Mouse (Mus musculus): ENCODE data around the gene Mapk10. TPM values are rescaled to one million over a fixed set of nuclear protein-coding genes. Genes with fewer than 3 reads are reported as not detected.

Gene Mapk10
- polyA plus RNA-seq, 1 experiment from 2014 or later: 2.9 TPM

DNA sequence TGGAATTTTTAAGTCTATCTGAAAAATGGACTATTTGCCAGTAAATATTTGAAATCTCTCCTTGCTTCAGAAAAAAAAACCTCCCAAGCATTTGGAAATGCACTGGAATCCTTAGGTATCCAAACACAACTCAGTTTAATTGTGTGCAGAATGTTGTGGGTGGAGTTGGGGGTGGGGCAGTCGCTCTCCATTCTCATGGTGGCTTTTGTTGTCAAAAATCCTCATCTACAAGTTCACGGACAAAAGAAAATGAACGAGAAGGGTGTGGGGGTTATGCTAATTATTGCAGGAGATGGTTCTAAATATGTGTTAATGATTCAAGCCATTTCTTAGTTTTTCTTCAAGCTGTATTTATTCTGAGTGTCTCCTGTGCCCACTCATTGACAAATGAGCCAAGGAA is 49.6 kb downstream of the Mapk10 start:
- Histone ChIP-seq H3K27ac (no peak overlapping the region), H3K9ac (no peak overlapping the region), H3K9me3 (no peaks in the 10 kb centered on the region), H3K4me1 (peaks cover 4% of the 10 kb centered on the region; the same call in 1 of the 2 replicates), H3K36me3 (no peaks in the 10 kb centered on the region), H3K4me3 (no peak overlapping the region), H3K27me3 (no peaks in the 10 kb centered on the region), H3K4me2 (no peak overlapping the region)
- no peak for ATAC-seq (ENCODE audit: borderline replicate concordance, extremely low read depth, low FRiP score, low TSS enrichment)
- WGBS: 38% methylated on average over 3 of the region's 3 CpGs

DNA sequence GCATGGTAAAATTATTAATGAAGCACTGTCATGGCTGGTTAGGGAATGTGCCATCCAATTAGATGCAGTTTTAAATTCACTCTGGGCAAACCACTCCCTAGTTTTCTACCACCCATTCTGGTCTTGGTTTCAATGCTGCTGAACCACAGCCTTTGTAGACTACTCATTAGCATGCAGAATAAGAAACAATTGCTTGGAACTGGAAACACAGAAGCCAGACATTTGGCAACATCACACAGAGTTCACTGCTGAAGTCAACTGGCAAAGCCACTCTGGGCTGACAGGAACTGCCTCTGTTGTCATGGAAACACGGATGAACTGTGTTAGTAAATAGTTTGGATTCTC is 50.0 kb downstream of the Mapk10 start:
- H3K4me3 ChIP-seq: no peak overlapping the region
- no peaks in the 10 kb centered on the region for H3K36me3 ChIP-seq
- no peaks in the 10 kb centered on the region for H3K27me3 ChIP-seq
- no peak for ATAC-seq (ENCODE audit: borderline replicate concordance, extremely low read depth, low FRiP score, low TSS enrichment)
- H3K9ac ChIP-seq: no peak overlapping the region
- no peak overlapping the region for H3K27ac ChIP-seq
- no peaks in the 10 kb centered on the region for H3K9me3 ChIP-seq
- peaks cover 4% of the 10 kb centered on the region; the same call in 1 of the 2 replicates for H3K4me1 ChIP-seq
- H3K4me2 ChIP-seq: no peak overlapping the region
- WGBS: 19% methylated on average over 1 of the region's 1 CpGs

DNA sequence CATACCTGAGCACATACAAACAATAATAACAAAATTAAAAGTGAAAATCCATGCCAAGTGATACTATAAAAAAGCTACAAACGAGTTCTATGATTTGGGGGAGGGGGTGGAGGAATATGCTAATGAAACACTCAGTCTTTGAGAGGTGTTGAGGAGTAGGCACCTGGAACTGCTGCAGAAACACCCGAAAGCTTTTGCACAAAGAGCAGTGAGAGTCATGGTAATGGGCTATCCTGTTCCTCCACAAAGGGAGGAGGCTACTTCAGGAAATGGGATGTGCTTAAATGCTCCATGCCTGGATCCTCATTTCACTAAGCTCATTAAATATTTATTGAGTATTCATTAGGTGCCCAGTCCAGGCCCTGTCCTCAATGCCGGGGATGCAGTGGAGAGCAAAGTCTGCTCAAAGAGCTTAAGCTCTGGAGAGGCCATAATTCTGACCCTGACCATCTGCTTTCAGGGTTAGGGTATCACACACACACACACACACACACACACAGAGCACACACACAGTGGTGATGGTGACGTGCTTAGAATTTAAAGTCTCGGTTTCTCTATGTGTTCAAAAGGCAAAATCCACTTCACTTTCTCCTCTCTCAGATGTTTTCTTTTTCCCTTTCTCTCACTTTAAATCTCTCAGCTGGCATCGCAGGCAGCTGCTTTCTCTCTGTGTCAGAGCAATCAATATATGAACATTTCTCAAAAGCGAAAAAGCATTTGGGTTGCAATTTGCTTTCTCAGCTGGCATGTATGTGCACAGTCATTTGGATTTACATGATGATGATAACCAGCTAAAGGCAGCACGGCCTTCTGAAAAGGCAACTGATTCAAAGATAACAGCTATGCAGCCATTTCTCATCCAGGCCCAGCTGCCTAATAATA is 50.6 kb downstream of the Mapk10 start:
- Histone ChIP-seq H3K9me3 (no peaks in the 10 kb centered on the region), H3K27ac (no peak overlapping the region), H3K36me3 (no peaks in the 10 kb centered on the region), H3K4me3 (no peak overlapping the region), H3K27me3 (no peaks in the 10 kb centered on the region), H3K4me2 (no peak overlapping the region), H3K4me1 (peaks cover 4% of the 10 kb centered on the region; the same call in 1 of the 2 replicates), H3K9ac (no peak overlapping the region)
- ATAC-seq (ENCODE audit: borderline replicate concordance, extremely low read depth, low FRiP score, low TSS enrichment): no peak
- 53% methylated on average over 8 of the region's 8 CpGs for WGBS

DNA sequence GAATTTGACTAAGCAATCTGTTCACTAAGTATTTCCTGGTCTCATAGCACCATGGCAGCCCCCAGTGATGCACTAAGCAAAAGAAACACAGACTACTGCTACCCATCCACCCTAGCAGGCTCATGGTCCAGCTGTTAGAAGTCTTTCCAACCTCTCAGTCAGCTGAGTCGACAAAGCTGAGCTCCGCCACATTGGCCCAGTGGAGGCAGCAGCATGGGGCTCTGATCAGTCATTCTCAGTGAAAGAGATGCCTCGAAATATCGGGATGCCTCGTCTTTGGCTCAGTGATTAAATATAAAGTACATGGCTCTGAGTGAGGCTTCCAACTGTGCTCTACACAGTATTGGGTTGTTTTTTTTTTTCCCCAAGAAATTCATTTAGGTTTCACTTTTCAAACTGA is 70.2 kb downstream of the Mapk10 start:
- Histone ChIP-seq H3K27ac (no peak overlapping the region; the same call in 1 of the 2 replicates), H3K4me2 (0 out of 2 replicates have a peak overlapping the region, but pooled peaks have one; percentile 3), H3K27me3 (no peaks in the 10 kb centered on the region), H3K36me3 (no peaks in the 10 kb centered on the region), H3K9ac (no peak overlapping the region), H3K4me3 (no peak overlapping the region), H3K9me3 (no peaks in the 10 kb centered on the region), H3K4me1 (no peaks in the 10 kb centered on the region)
- no peak for ATAC-seq (ENCODE audit: borderline replicate concordance, extremely low read depth, low FRiP score, low TSS enrichment)
- 52% methylated on average over 5 of the region's 5 CpGs for WGBS

DNA sequence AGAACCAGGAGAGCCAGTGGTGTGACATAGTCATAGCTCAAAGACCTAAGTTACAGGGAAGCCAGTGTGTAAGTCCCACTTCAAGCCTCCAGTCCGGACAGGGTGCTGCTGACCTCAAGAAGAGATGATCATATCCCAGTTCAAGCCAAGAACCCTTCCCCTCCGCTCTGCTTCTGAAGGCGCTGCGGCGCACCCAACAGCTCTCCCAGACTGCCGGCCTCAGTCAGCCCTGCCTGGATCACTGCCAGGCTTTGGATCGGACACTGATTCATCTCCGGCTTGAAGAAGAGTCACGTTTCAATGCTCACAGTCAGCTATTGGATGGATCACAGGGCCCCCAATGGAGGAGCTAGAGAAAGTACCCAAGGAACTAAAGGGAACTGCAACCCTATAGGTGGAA is 76.3 kb downstream of the Mapk10 start:
- no peak overlapping the region for H3K27ac ChIP-seq
- no peaks in the 10 kb centered on the region for H3K4me1 ChIP-seq
- H3K27me3 ChIP-seq: no peaks in the 10 kb centered on the region
- H3K9ac ChIP-seq: no peak overlapping the region
- 47% methylated on average over 9 of the region's 9 CpGs for WGBS
- no peak overlapping the region for H3K4me2 ChIP-seq
- peak; percentile 46; the same call in 1 of the 2 replicates for ATAC-seq (ENCODE audit: borderline replicate concordance, extremely low read depth, low FRiP score, low TSS enrichment)
- H3K4me3 ChIP-seq: no peak overlapping the region
- H3K36me3 ChIP-seq: no peaks in the 10 kb centered on the region
- no peaks in the 10 kb centered on the region for H3K9me3 ChIP-seq

DNA sequence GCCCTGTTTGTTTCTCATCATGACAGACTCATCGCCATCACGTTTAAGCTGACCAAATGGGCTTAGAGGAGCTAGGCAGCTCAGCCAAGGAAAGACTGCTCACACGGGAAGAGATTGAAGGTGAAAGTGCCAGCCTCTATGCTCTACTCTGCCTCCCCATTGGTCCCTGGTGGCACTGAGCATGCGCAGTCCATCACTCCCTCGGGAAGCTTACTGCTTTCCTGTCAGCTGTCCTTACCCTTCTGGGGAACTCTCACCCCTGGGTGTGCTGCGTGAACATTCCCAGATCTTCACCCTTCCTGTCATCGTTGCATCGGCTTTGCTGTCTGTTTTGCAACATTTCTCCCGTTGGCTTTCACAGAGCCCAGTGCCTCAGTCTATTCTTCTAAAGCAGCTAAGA is 77.5 kb downstream of the Mapk10 start:
- 70% methylated on average over 9 of the region's 9 CpGs for WGBS
- Histone ChIP-seq H3K27me3 (no peaks in the 10 kb centered on the region), H3K4me1 (no peaks in the 10 kb centered on the region), H3K4me3 (no peak overlapping the region), H3K9ac (no peak overlapping the region), H3K27ac (no peak overlapping the region), H3K4me2 (no peak overlapping the region), H3K36me3 (no peaks in the 10 kb centered on the region), H3K9me3 (no peaks in the 10 kb centered on the region)
- no peak for ATAC-seq (ENCODE audit: borderline replicate concordance, extremely low read depth, low FRiP score, low TSS enrichment)

DNA sequence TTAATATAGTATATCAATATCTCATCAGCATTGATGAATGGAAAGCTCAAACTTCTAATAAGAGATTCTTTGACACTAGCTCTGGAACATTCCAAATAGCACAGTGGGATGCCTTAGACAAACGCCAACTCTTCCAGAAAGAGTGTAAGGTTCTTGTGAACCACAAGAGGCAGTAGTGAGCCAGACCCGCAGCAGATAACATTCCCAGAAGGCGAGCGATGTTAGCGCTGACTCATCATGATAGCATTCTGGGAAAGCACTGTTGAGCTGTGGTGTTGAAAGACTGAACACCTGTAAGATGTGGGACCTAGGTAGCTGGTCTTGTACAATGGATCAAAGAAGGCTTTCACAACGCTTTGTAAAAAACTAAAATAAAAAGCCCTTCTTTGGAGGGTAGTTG is 78.3 kb downstream of the Mapk10 start:
- no peak overlapping the region for H3K9ac ChIP-seq
- H3K36me3 ChIP-seq: no peaks in the 10 kb centered on the region
- no peak overlapping the region for H3K4me3 ChIP-seq
- H3K9me3 ChIP-seq: no peaks in the 10 kb centered on the region
- no peaks in the 10 kb centered on the region for H3K4me1 ChIP-seq
- 68% methylated on average over 6 of the region's 6 CpGs for WGBS
- no peak overlapping the region for H3K27ac ChIP-seq
- no peak for ATAC-seq (ENCODE audit: borderline replicate concordance, extremely low read depth, low FRiP score, low TSS enrichment)
- H3K27me3 ChIP-seq: no peaks in the 10 kb centered on the region
- no peak overlapping the region for H3K4me2 ChIP-seq

DNA sequence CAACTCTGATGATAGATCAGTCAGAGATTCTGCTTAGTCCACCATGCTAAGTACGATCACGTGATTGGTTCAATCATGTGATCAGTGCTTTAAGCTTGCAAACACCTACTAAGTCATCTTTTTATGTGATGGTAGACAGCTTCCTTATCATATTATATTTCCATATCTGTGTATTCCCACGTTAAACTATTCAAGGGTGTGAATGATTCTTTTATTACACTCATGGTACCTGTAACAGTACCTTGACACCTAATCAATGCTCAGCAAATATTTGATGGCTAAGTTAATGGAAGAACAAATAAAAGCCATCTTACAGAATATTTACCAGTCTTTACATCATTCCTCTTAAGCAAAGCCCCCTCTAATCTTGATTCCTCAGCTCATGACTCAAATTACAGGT is 91.5 kb downstream of the Mapk10 start:
- H3K4me2 ChIP-seq: no peak overlapping the region
- no peak for ATAC-seq (ENCODE audit: borderline replicate concordance, extremely low read depth, low FRiP score, low TSS enrichment)
- no peaks in the 10 kb centered on the region for H3K36me3 ChIP-seq
- H3K27me3 ChIP-seq: no peaks in the 10 kb centered on the region
- WGBS: 58% methylated on average over 3 of the region's 3 CpGs
- H3K4me1 ChIP-seq: no peaks in the 10 kb centered on the region
- no peak overlapping the region for H3K4me3 ChIP-seq
- no peak overlapping the region for H3K9ac ChIP-seq
- H3K9me3 ChIP-seq: no peaks in the 10 kb centered on the region
- H3K27ac ChIP-seq: no peak overlapping the region

DNA sequence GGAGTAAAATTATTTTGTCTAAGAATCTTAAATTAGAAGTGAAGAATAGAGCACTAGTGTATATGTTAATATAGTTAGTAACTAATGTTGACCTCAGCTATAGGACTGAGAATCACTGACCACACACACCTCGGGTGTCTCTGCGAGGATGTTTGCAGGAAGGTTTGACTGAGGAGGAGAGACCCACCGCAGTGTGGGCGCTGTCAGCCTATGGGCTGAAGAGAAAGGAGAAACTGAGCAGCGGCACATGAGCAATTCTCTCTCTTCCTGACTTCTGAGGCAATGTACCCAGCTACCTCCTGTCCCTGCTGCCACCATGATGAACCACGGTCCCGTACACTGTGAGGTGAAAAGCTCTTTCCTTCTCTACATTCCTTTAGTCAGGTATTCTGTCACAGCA is 95.6 kb downstream of the Mapk10 start:
- ATAC-seq (ENCODE audit: borderline replicate concordance, extremely low read depth, low FRiP score, low TSS enrichment): no peak
- 79% methylated on average over 7 of the region's 7 CpGs for WGBS
- Histone ChIP-seq H3K27me3 (no peaks in the 10 kb centered on the region), H3K9me3 (no peaks in the 10 kb centered on the region), H3K4me1 (no peaks in the 10 kb centered on the region), H3K27ac (no peak overlapping the region), H3K9ac (no peak overlapping the region), H3K36me3 (no peaks in the 10 kb centered on the region), H3K4me2 (no peak overlapping the region), H3K4me3 (no peak overlapping the region)

DNA sequence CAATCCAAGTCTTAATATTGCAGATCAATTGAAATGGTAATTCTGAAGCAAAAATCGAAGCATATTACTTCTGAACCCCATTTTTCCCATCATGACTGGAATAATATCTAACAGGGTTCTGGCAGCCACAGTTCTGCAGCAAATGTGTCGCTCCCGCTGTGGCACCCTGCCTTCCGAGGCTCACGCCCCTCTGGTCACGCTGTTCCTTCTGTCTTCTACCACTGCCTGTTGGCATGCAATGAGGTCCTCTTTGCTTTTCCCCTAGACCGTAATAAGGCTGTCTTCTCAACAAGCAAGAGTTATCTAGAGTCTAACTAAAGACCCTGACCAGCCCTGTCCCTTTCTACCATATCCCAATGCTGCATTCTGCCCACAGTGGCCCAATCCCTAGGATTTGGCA is 98.7 kb downstream of the Mapk10 start:
- Histone ChIP-seq H3K9ac (no peak overlapping the region), H3K9me3 (no peaks in the 10 kb centered on the region), H3K4me3 (no peak overlapping the region), H3K27me3 (no peaks in the 10 kb centered on the region), H3K4me1 (no peaks in the 10 kb centered on the region), H3K36me3 (no peaks in the 10 kb centered on the region), H3K4me2 (no peak overlapping the region), H3K27ac (no peak overlapping the region)
- ATAC-seq (ENCODE audit: borderline replicate concordance, extremely low read depth, low FRiP score, low TSS enrichment): no peak
- WGBS: 83% methylated on average over 7 of the region's 7 CpGs

DNA sequence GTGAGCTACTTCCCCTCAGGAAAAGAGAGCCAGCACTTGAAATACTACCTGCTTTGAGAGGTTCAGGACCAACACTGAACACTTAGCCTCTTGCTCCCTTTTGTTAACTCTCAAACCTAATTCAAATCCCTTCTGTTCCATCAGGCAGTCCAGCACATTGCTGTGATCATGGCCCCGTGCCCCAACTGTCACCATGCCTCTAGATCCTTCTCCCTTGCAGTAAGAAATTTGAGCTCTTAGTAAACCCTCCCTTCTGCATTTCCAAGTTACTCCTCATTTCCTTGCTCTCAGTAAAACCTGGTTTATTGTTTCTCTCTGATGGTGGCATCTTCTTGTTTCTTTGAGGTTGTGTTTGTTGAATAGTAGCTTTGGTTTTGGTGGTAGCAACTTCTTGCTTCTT is 101.7 kb downstream of the Mapk10 start:
- 62% methylated on average over 1 of the region's 1 CpGs for WGBS
- H3K9me3 ChIP-seq: no peaks in the 10 kb centered on the region
- H3K27me3 ChIP-seq: no peaks in the 10 kb centered on the region
- no peak for ATAC-seq (ENCODE audit: borderline replicate concordance, extremely low read depth, low FRiP score, low TSS enrichment)
- no peak overlapping the region for H3K9ac ChIP-seq
- no peak overlapping the region for H3K27ac ChIP-seq
- H3K4me3 ChIP-seq: no peak overlapping the region
- no peaks in the 10 kb centered on the region for H3K4me1 ChIP-seq
- no peaks in the 10 kb centered on the region for H3K36me3 ChIP-seq
- H3K4me2 ChIP-seq: no peak overlapping the region

DNA sequence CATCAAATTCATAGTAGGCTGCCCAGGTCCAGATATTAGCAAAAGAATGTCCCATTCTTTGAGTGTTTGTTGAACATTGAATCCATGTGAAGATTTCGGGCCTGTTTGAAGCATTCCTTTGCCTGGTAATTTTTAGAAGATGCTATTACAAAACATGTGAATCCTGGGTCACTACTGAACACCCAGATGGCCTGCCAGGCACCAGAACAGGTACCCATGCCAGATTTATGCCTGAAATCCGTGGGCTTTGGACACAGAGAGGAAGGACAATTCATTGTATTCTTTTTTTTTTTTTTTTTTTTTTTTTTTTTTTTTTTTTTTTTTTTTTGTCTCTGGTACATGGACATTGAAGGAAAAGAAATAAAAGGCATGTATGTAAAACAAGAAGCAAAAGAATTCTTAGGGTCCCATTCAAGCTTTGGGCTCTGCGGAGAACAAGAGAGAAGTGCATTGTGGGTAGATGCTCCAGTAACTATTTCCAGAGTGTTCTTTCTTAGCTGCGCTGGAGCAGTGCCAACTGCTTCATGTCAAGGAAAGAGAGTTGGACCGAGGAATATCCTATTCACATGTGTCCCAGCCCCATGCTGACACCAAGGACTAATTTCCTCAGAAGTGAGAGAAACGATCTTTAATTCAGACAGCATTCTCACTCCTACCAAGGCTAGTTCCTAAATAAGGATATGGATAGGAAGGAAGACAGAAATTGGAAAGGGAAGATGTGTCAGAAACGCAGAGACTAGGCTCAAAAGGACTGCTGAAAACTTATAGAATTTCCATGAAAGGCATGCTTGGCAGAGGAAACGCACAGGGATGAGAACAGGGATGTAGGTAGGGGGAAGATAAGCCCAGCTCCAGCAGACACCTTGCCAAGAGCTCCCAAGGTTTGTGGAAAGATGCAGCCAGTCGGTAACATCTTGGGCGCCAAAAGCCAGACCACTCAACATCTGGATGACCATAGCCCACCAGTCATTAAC is 105.4 kb downstream of the Mapk10 start:
- H3K9me3 ChIP-seq: no peaks in the 10 kb centered on the region
- 75% methylated on average over 10 of the region's 10 CpGs for WGBS
- H3K9ac ChIP-seq: no peak overlapping the region
- ATAC-seq (ENCODE audit: borderline replicate concordance, extremely low read depth, low FRiP score, low TSS enrichment): no peak
- no peak overlapping the region for H3K4me2 ChIP-seq
- H3K27ac ChIP-seq: no peak overlapping the region
- H3K4me3 ChIP-seq: no peak overlapping the region
- H3K27me3 ChIP-seq: no peaks in the 10 kb centered on the region
- H3K36me3 ChIP-seq: no peaks in the 10 kb centered on the region
- H3K4me1 ChIP-seq: peaks cover 3% of the 10 kb centered on the region; the same call in 1 of the 2 replicates

Data from lung, embryonic 15.5 days (tissue).